Mouse (Mus musculus): ENCODE measurements around the gene Ap1g2. TPM values are rescaled to one million over a fixed set of nuclear protein-coding genes. Genes with fewer than 3 reads are reported as not detected.

Gene Ap1g2
- total and polyA plus RNA-seq, 3 experiments: 12.6 to 47.9 TPM; not detected in 1

DNA sequence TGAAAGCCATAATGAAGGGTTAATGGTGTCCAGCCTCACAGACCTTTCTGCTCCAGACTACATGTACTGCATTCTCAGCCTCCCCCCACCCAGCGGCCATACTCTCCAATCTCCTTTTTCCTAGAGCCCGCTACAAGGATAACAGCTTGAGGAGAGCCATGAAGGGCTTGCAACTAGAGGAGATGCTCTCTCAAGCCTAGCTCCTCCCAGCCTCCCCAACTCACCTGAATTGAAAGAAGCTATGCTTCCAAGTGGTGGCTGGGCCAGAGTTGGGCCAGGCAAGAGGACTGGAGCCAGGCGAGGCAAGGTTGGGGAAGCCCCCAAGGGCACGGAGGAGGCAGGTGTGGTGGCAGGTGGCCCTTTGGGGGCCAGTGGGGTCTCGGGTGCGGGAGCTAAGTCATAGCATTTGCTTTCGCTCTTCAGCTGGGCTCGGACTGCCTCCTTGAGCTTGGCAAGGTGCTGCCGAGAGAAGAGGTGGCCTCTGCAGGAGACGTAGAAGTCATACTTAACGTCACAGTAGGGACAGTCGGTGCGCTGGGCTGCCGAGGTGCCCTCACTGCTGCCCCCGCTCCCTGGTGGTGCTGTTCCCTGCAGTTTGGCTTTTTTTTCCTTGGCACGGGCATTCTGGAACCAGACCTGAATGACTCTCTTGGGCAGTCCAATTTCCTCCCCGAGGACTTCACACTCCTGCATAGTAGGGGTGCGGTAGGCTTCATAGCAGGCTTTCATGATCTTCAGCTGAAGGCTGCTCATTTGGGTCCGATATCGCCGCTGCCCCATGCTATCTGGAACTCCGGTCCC, 42.6 kb downstream of the Ap1g2 start:
- no peak overlapping the region for H3K9ac ChIP-seq (ENCODE audit: control insufficient read depth, low read depth, low read length, poor library complexity, severe bottlenecking)
- peaks cover 0 to 8% of the 10 kb centered on the region in 2 experiments; a peak in 3 of 4 replicates for H3K4me1 ChIP-seq (ENCODE audit: control insufficient read depth in 1 of 2, insufficient read depth in 2 of 2, low read length in 2 of 2)
- TF ChIP-seq MEF2A (IDR thresholded peaks at IDR 0.05; ENCODE audit: extremely low read depth, insufficient replicate concordance, low read depth, low read length, poor library complexity, severe bottlenecking) (no peak), MAFK (IDR thresholded peaks at IDR 0.05; ENCODE audit: borderline replicate concordance, low read depth, low read length) (no peak), POLR2AphosphoS2 (IDR thresholded peaks at IDR 0.05; ENCODE audit: low read length) (no peak), TAL1 (IDR thresholded peaks at IDR 0.05; ENCODE audit: low read length) (no peak), HCFC1 (IDR thresholded peaks at IDR 0.05; ENCODE audit: low read depth, low read length) (no peak), MAX (IDR thresholded peaks at IDR 0.05; ENCODE audit: low read length) (no peak), MAZ (IDR thresholded peaks at IDR 0.05; ENCODE audit: low read depth, low read length) (no peak), NRF1 (IDR thresholded peaks at IDR 0.05; ENCODE audit: insufficient read depth, low read depth, low read length, poor library complexity, severe bottlenecking) (no peak), GABPA (IDR thresholded peaks at IDR 0.05; ENCODE audit: low read depth, low read length) (no peak), ZNF384 (IDR thresholded peaks at IDR 0.05; ENCODE audit: low read depth, low read length) (no peak), MYC (IDR thresholded peaks at IDR 0.05; ENCODE audit: low read depth, low read length) (no peak), KAT2A (conservative IDR thresholded peaks at IDR 0.05; ENCODE audit: low read depth, low read length) (no peak)
- H3K4me3 ChIP-seq (ENCODE audit: control insufficient read depth in 1 of 2, insufficient read depth in 1 of 2, low read depth in 2 of 2, low read length in 2 of 2): no peak overlapping the region
- no peaks in the 10 kb centered on the region for H3K27me3 ChIP-seq (ENCODE audit: control insufficient read depth in 1 of 2, insufficient read depth in 2 of 2, low read length in 2 of 2)
- peaks cover 0 to 10% of the 10 kb centered on the region in 2 experiments; a peak in 2 of 4 replicates for H3K36me3 ChIP-seq (ENCODE audit: control insufficient read depth in 1 of 2, insufficient read depth in 2 of 2, low read length in 2 of 2)
- DNase-seq (ENCODE audit: low read depth, low spot score): no peak
- no peaks in the 10 kb centered on the region for H3K9me3 ChIP-seq (replicated peaks; ENCODE audit: insufficient read depth, low read length)
- no peaks in the 10 kb centered on the region for H3K79me2 ChIP-seq (ENCODE audit: control insufficient read depth, insufficient read depth, low read length, poor library complexity)
- H3K27ac ChIP-seq (ENCODE audit: control insufficient read depth, low read depth, low read length): no peak overlapping the region

DNA sequence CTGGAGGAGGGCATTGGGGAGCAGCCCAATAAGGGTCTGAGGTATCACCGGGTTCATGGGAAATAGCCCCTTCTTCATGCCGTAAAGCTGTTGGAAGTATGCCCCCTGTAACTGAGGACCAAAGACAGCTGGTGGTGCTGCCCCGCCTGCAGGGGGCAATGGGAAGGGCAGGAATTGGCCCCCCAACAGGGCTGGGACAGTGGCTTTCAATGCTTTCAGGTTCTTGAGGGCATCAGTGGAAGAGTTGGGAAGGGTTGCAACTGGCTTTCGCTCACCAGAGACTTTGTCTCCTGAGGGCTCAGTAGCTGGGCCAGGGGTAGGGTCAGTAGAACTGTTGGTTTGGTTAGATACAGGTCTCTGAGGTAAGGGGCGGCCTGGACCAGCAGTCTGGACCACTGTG, 43.3 kb downstream of the Ap1g2 start:
- H3K36me3 ChIP-seq (ENCODE audit: control insufficient read depth in 1 of 2, insufficient read depth in 2 of 2, low read length in 2 of 2): peaks cover 0 to 10% of the 10 kb centered on the region in 2 experiments; a peak in 2 of 4 replicates
- DNase-seq (ENCODE audit: low read depth, low spot score): no peak

More for the DNA sequence above, 43.3 kb downstream of the Ap1g2 start:
- H3K9me3 ChIP-seq (replicated peaks; ENCODE audit: insufficient read depth, low read length): no peaks in the 10 kb centered on the region
- H3K27me3 ChIP-seq (ENCODE audit: control insufficient read depth in 1 of 2, insufficient read depth in 2 of 2, low read length in 2 of 2): no peaks in the 10 kb centered on the region
- H3K79me2 ChIP-seq (ENCODE audit: control insufficient read depth, insufficient read depth, low read length, poor library complexity): no peaks in the 10 kb centered on the region
- peaks cover 0 to 8% of the 10 kb centered on the region in 2 experiments; a peak in 3 of 4 replicates for H3K4me1 ChIP-seq (ENCODE audit: control insufficient read depth in 1 of 2, insufficient read depth in 2 of 2, low read length in 2 of 2)
- no peak overlapping the region for H3K27ac ChIP-seq (ENCODE audit: control insufficient read depth, low read depth, low read length)
- TF ChIP-seq MAX (IDR thresholded peaks at IDR 0.05; ENCODE audit: low read length): no peak
- TF ChIP-seq CHD2 (IDR thresholded peaks at IDR 0.05; ENCODE audit: low read length): no peak
- no peak for TF ChIP-seq SMC3 (IDR thresholded peaks at IDR 0.05; ENCODE audit: low read depth, low read length)
- TF ChIP-seq USF1 (IDR thresholded peaks at IDR 0.05; ENCODE audit: low read depth, low read length): no peak
- no peak overlapping the region for H3K4me3 ChIP-seq (ENCODE audit: control insufficient read depth in 1 of 2, insufficient read depth in 1 of 2, low read depth in 2 of 2, low read length in 2 of 2)
- no peak overlapping the region for H3K9ac ChIP-seq (ENCODE audit: control insufficient read depth, low read depth, low read length, poor library complexity, severe bottlenecking)
